Mouse (Mus musculus): ENCODE measurements at regions not wholly inside any gene's neighbourhood (a gene's known extent, or its start where the extent isn't known, plus 50 kb on each side); places are given as distances from the start of the nearest gene placed in this dataset.
"Not testable (repeated sequence)": the region's sequence is repeated elsewhere in the genome, so short reads cannot be mapped to it uniquely, and the experiment has no call there.

DNA sequence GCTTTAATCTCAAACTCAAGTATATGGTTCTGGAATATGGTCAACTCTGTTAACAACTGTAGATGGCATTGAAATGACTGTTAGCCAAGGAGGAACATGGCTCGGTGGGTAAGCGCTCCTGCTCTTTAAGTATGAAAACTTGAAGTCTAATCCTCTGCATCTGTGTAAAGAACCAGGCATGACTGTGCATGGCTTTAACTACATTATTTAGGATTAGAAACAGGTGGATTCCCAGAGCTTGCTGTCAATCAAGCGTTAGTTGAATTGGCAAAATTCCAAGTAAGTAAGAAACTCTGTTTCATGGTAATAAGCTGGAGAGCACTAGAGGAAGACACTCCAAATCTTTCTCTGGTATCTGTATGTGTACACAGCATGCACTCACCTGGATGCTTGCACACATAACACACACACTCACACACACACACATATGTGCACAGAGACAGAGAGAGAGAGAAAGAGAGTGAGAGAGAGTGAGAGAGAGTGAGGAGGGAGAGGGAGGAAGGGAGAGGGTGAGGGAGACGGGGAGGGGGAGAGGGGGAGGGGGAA lies 993.9 kb upstream of the Pom121l12 start:
- DNase-seq (ENCODE audit: low read depth, low spot score), result no peak

DNA sequence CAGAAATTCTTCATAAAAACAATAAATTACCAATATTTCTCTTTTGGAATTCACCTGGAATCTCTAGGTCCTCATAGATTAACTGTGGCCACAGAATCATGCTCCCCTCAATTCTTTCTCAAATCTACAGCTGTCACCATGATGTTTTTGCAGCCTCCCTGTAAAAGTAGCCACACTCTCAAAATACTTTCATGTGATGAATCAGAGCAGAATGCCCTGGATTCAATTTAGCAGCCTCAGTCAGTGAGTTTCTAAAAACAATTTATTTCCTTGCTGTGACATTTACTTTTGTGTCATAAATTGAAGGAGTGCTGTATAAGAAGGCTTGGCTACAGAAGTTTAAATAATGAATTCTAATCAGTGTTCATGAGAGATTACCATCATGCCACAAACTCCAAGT lies 1014.4 kb upstream of the Pom121l12 start:
- DNase-seq (ENCODE audit: low read depth, low spot score), result peak; percentile 41

DNA sequence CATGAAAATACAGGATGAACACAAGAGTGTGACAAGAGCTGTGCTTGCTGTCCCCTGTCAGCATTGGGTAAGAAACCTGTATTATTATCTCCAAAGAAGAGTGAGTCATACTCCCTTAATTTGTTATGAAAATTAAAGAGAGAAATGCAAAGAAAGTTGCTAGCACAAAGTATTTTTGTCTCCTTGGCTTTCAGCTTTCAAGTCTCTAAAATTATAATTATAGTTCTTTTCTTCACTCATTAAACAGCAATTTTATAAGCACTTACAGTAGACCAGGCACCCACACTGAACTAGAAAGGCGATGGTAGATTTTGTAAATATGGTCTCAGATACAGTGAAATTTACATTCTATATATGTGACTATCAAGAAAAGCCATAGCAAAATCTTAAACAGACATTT lies 1043.8 kb upstream of the Pom121l12 start:
- DNase-seq (ENCODE audit: low read depth, low spot score), result peak; percentile 58

DNA sequence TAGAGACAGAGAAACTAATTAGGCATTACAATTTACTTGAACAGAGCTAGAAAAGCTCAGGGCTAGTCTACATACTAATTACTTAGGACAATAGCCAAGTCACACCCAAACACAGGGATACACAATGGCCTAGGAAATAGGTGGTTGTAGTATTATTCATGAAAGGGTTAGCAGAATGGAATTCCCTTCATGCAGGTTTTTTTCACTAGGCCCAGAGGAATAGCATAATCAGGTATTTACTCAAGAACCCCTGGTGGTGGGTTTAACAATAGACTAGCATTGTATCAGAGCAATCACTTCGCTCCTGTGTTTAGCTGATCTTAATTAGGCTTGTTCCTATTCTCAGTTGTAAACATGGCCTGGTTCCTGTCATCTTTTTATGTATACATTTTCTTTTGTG lies 1054.9 kb upstream of the Cobl start:
- DNase-seq (ENCODE audit: low read depth, low spot score), result not testable (repeated sequence)

DNA sequence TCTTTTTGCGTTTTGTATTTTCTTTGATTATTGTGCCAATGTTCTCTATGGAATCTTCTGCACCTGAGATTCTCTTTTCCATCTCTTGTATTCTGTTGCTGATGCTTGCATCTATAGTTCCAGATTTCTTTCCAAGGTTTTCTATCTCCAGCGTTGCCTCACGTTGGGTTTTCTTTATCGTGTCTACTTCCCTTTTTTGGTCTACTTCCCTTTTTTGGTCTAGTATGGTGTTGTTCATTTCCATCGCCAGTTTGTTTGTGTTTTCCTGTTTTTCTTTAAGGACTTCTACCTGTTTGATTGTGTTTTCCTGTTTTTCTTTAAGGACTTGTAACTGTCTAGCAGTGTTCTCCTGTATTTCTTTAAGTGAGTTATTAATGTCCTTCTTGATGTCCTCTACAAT lies 1046.2 kb upstream of the Cobl start:
- DNase-seq (ENCODE audit: low read depth, low spot score), result not testable (repeated sequence)

DNA sequence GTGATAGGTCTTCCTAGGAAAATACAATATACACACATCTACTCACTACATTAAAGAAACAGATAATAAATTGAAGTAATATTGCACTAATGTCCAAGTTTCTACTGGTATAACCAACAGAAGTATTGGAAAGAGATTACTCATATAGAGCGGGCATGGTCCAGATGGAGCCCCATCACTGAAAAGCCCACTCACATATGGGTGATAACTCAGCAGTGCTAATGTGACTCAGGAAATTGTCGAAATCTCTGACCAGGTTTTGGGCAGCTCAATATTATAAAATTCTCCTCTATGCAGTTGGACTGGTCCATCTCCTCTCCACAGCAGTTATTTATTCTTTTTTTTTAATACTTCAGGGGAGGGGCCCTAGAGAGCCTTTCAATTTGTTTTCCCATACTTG lies 1021.2 kb upstream of the Cobl start:
- peak; percentile 13 for DNase-seq (ENCODE audit: low read depth, low spot score)

DNA sequence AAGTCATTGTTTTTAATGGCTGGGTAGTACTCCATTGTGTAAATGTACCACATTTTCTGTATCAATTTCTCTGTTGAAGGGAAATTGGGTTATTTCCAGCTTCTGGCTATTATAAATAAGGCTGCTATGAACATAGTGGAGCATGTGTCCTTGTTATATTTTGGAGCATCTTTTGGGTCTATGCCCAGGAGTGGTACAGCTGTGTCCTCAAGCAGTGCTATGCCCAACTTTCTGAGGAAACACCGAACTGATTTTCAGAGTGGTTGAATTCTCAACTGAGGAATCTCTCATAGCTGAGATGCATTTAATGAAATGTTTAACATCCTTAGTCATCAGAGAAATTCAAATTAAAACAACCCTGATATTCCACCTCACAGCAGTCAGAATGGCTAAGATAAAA lies 986.8 kb upstream of the Cobl start:
- peak; percentile 15 for DNase-seq (ENCODE audit: low read depth, low spot score)

DNA sequence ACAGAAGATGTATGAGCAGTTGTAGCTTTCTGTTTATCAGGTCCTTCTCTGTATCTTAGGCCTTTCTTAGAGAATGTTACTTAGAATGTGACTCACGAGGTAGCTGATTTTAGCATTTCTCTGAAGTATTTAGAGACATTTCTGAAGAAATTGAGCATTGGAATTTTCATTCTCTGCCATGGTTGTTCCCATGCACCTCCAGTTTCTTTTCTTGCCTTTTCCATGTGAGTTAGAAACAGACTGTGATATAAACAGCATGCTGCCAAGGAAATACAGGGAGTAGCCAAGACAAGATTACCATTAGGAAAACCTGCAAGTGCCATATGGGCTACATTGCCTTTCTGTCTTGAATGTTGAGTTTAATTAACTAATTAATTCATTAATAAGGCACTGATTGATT lies 971.7 kb upstream of the Cobl start:
- DNase-seq (ENCODE audit: low read depth, low spot score), result peak; percentile 43

DNA sequence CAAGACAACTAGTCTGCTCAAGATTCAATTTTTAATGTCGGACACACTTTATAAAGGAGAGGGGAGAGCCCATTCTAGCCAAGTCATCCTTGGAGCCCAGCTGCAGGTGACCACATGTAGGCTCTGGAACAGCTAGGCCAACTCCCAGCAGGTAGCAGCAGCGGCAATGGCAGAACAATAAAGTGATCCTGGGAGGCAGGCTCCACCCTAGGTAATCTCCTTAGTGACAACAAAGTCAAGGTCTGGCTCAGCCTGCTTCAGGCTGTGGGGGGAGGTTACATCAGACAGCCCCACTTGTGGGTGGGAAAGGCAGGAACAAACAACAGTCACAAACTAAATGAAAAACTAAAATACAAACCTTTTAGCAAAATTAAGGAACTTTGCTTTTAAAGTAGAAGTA lies 953.1 kb upstream of the Cobl start:
- not testable (repeated sequence) for DNase-seq (ENCODE audit: low read depth, low spot score)

All from telencephalon, adult 2 months (tissue).